Comparison of ENCODE assay signal across 8 mouse cellular contexts in the genomic region with DNA sequence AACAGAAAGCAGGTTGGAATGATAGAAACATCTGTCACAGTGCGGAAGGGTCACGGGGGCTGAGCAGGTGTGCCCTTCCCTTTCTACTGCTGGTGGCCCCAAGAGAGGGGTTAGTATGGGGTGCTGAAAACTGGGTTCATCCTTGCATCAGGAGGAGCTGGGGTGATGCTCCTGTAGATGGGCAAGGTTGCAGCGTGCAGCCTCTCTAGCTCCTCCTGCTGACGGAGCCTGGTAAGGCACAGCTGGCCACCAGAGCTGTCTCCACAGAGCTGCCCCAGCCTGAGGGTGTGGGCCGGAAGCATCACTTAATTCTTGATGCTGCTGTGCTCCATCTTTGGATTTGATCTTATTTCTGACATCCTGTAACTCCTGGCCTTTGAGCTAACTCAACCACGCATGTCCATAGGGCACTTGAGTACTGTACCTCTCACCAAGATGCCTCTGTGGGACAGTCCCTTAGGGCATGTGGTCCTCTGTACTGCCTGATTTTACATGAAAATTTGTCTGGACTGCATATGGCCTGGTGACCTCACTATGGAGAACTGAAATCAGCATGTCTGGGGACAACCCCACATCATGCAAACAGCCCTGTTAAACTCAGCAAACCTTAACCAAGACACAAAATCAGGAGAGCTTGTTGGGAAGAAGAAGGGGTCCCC. TPM values are rescaled to one million over a fixed set of nuclear protein-coding genes. Genes with fewer than 3 reads are reported as not detected.
DNase-seq lines count a peak whose midpoint lies in the region; ATAC-seq lines count a peak whose summit lies in the region.

No protein-coding gene starts in this region.

- H3K36me3 ChIP-seq in embryonic facial prominence, embryonic 11.5 days (replicated peaks; ENCODE audit: control insufficient read depth, insufficient read depth, low read depth, low read length), result peaks cover 11% of the 10 kb centered on the region

- no peak overlapping the region for H3K4me2 ChIP-seq in embryonic facial prominence, embryonic 11.5 days (ENCODE audit: low read depth, low read length)

- H3K4me3 ChIP-seq in embryonic facial prominence, embryonic 11.5 days (ENCODE audit: low read depth, low read length), result no peak overlapping the region

- H3K4me1 ChIP-seq in embryonic facial prominence, embryonic 11.5 days (ENCODE audit: control insufficient read depth, insufficient read depth, low read length), result no peaks in the 10 kb centered on the region

- H3K9me3 ChIP-seq in embryonic facial prominence, embryonic 11.5 days (replicated peaks; ENCODE audit: control insufficient read depth, low read length), result no peaks in the 10 kb centered on the region

- H3K9ac ChIP-seq in embryonic facial prominence, embryonic 11.5 days (replicated peaks; ENCODE audit: low read length), result no peak overlapping the region

- H3K27ac ChIP-seq in embryonic facial prominence, embryonic 11.5 days (replicated peaks; ENCODE audit: low read depth, low read length), result no peak overlapping the region

- intact Hi-C loops in left cerebral cortex, postnatal 36 days (cut with DNase I), result no loop called here

- 70% methylated on average over 6 of the region's 6 CpGs for WGBS in embryonic facial prominence, embryonic 11.5 days

- DNase-seq in left cerebral cortex, adult 18-20 months (ENCODE audit: low spot score in 2 of 2), result peak; percentile 69 to 83
- no peak for DNase-seq in left cerebral cortex, adult 11 months (ENCODE audit: low spot score)
- DNase-seq in adrenal gland, postnatal 14 days, result peak; percentile 86
- DNase-seq in embryonic facial prominence, embryonic 11.5 days (ENCODE audit: low spot score), result peak; percentile 73
- peak; percentile 49 to 54 for DNase-seq in left cerebral cortex, postnatal 36 days (ENCODE audit: low spot score in 2 of 2)
- peak; percentile 71 for DNase-seq in mesoderm, embryonic 11.5 days (ENCODE audit: low read depth, low spot score)
- DNase-seq in spleen, postnatal 36 days (ENCODE audit: low spot score in 2 of 2), result peak; percentile 81 to 82

- no peak for ATAC-seq in embryonic facial prominence, embryonic 11.5 days (replicated peaks; ENCODE audit: insufficient number of reproducible peaks, low FRiP score, low TSS enrichment, low read depth)
- peak; percentile 87 to 91 for ATAC-seq in hematopoietic stem cell, adult 5-6 weeks (replicated peaks in 1 of 2; ENCODE audit: insufficient read depth in 1 of 2, low FRiP score in 2 of 2, low TSS enrichment in 1 of 2, low read depth in 1 of 2, poor library complexity in 2 of 2, severe bottlenecking in 2 of 2)

- H3K27me3 ChIP-seq in embryonic facial prominence, embryonic 11.5 days (ENCODE audit: control insufficient read depth, insufficient read depth, low read length), result no peaks in the 10 kb centered on the region

RNA-seq across cellular contexts. Expression of gene Xrcc1, which starts 18.6 kb away (rescaled TPM):
- total RNA-seq in left cerebral cortex, adult 18-20 months (2021), result 10 to 100 TPM; 36.4 to 40.1 TPM
- total RNA-seq in adrenal gland, postnatal 14 days (2021), result 38.5 and 47.0 TPM in 2 replicates
- 99.0 and 111 TPM in 2 replicates for polyA plus RNA-seq in embryonic facial prominence, embryonic 11.5 days (2014; fragmentation: Nextera tagmentation; extraction: Ambion mirVana)
- total RNA-seq in hematopoietic stem cell, adult 5-6 weeks (2017), result 42.9 and 43.3 TPM in 2 replicates
- 10 to 100 TPM; 29.8 to 41.4 TPM for total RNA-seq in left cerebral cortex, postnatal 36 days (2021)

RNA-seq across cellular contexts. Expression of gene Pinlyp, which starts 18.8 kb away (rescaled TPM):
- not detected for total RNA-seq in left cerebral cortex, adult 18-20 months (2021)
- total RNA-seq in adrenal gland, postnatal 14 days (2021), result not detected in 2 replicates
- not detected in 2 replicates for polyA plus RNA-seq in embryonic facial prominence, embryonic 11.5 days (2014; fragmentation: Nextera tagmentation; extraction: Ambion mirVana)
- not detected in 2 replicates for total RNA-seq in hematopoietic stem cell, adult 5-6 weeks (2017)
- not detected for total RNA-seq in left cerebral cortex, postnatal 36 days (2021)

RNA-seq across cellular contexts. Expression of gene Ethe1, which starts 22.6 kb away (rescaled TPM):
- 10 to 100 TPM; 15.4 to 18.2 TPM for total RNA-seq in left cerebral cortex, adult 18-20 months (2021)
- 21.3 and 24.9 TPM in 2 replicates for total RNA-seq in adrenal gland, postnatal 14 days (2021)
- polyA plus RNA-seq in embryonic facial prominence, embryonic 11.5 days (2014; fragmentation: Nextera tagmentation; extraction: Ambion mirVana), result 24.4 and 27.2 TPM in 2 replicates
- total RNA-seq in hematopoietic stem cell, adult 5-6 weeks (2017), result 14.2 and 16.4 TPM in 2 replicates
- total RNA-seq in left cerebral cortex, postnatal 36 days (2021), result 10 to 100 TPM; 11.8 to 14.3 TPM

RNA-seq across cellular contexts. Expression of gene Zfp575, which starts 22.7 kb away (rescaled TPM):
- 1 to 10 TPM; 6.9 to 7.3 TPM for total RNA-seq in left cerebral cortex, adult 18-20 months (2021)
- total RNA-seq in adrenal gland, postnatal 14 days (2021), result 0.48 and 0.94 TPM in 2 replicates
- polyA plus RNA-seq in embryonic facial prominence, embryonic 11.5 days (2014; fragmentation: Nextera tagmentation; extraction: Ambion mirVana), result 0.91 and 1.4 TPM in 2 replicates
- total RNA-seq in hematopoietic stem cell, adult 5-6 weeks (2017), result not detected in 2 replicates
- 1 to 10 TPM; 6.6 to 6.8 TPM for total RNA-seq in left cerebral cortex, postnatal 36 days (2021)

RNA-seq across cellular contexts. Expression of gene Irgq, which starts 34.2 kb away (rescaled TPM):
- 10 to 100 TPM; 71.2 to 78.6 TPM for total RNA-seq in left cerebral cortex, adult 18-20 months (2021)
- total RNA-seq in adrenal gland, postnatal 14 days (2021), result 18.9 and 20.4 TPM in 2 replicates
- 8.0 and 8.7 TPM in 2 replicates for polyA plus RNA-seq in embryonic facial prominence, embryonic 11.5 days (2014; fragmentation: Nextera tagmentation; extraction: Ambion mirVana)
- 6.8 and 8.0 TPM in 2 replicates for total RNA-seq in hematopoietic stem cell, adult 5-6 weeks (2017)
- total RNA-seq in left cerebral cortex, postnatal 36 days (2021), result 10 to 100 TPM; 80.8 to 89.2 TPM
